Mouse (Mus musculus) layer of hippocampus, postnatal 10 days (tissue): Measurements from ENCODE around the gene Sigirr. TPM values are rescaled to one million over a fixed set of nuclear protein-coding genes. Genes with fewer than 3 reads are reported as not detected.
A peak's percentile ranks its signal among the peaks of the same experiment; 100 is the strongest.

Experiments used
- DNase-seq, 2 experiments: peaks; one replicate each; pipeline ENCODE4 v3.0.0; 2021; ENCODE audit warnings: low spot score in 2 of 2
- long read RNA-seq: library from polyadenylated mRNA; stranded (forward); transcript quantifications from one replicate; pipeline ENCODE4 v2.0.0, GENCODE M21; 2023
- total RNA-seq, 2 experiments: library from RNA; stranded (reverse); gene quantifications; 2 replicates each; pipeline ENCODE4 v1.2.3; 2021

The Sigirr gene
- 1 to 10 TPM; 2.1 to 2.5 TPM for total RNA-seq
- long read RNA-seq, partial matches to known transcripts = 0 of 3 reads
- long read RNA-seq, other reads (novel, unspliced or antisense) = 3 of 3 reads

DNA sequence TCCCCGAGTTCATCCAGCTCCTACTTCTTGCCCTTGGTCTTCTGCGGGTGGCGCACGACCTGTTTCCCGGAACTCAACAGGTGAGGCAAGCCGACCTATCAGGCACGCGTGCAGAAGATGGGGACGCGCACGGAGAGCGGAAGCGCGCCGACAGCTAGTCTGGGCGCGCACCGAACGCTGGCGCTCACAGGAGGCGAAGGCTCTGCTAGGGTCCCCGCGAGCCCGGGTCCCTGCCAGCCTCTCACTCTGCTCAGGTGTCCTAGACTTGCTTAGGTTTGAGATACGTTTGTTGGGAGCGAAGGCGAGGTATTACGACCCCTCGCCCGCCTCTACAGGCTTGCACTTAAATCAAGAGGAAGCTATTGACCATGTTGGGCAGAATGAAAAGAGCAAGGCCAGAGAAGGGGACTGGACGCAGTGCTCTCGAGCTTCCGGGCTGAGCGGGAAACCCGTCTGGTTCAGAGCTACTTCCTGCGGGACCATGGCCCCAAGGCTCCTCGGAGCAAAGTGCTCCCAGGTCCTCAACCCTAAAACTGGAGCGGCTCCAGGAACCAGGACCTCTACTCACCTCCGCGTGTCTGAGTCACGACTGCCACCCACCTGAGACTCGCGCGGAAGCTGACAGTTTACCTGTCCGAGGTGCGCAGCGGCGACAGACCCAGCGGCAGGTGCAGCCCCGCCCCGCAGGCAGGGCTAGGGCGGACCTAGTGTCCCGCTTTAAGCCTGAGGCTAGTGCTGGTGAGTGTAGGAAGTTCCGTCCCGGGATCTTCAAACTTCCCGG lies at the start of gene Sigirr:
TSS of gene Sigirr (minus strand) at position 662 of the 781 bp plus-strand sequence.
- peak; percentile 20 to 40 for DNase-seq

DNA sequence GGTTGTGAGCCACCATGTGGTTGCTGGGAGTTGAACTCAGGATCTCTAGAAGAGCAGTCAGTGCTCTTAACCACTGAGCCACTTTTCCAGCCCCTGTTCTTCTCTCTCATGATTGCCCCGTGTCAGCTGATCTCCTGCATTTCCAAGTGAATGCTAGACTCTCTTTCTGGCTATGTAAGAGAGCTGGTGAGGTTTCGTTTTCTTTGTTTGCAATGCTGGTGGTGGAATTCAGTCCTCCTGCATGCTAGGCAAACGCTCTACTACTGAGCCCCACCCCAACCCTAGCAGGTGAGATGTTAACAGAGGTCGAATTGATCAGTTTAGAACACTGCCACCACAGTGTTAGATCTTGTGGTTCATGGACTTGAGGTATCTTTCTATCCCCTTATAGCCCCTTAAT lies 48.3 kb upstream of the Sigirr start:
- DNase-seq = no peak

DNA sequence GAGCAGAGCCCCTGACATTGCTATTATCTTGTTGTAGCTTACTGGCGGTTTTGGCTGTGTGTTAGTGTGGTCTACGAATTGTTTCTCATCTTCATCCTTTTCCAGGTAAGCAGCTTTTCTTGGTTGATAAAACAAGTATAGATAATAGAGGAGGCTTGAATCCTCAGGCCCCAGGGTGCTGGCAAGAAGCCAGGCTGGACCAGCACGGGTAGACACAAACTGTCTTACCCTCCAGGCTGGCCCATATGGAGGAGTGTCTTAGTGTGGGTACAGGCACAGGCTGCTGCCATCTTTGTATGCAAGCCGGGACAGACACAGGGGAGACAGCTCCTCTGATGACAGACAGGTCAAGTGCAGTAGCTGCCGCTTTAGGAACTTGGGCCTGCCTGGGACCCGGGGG lies 46.7 kb upstream of the Sigirr start:
- no peak for DNase-seq

DNA sequence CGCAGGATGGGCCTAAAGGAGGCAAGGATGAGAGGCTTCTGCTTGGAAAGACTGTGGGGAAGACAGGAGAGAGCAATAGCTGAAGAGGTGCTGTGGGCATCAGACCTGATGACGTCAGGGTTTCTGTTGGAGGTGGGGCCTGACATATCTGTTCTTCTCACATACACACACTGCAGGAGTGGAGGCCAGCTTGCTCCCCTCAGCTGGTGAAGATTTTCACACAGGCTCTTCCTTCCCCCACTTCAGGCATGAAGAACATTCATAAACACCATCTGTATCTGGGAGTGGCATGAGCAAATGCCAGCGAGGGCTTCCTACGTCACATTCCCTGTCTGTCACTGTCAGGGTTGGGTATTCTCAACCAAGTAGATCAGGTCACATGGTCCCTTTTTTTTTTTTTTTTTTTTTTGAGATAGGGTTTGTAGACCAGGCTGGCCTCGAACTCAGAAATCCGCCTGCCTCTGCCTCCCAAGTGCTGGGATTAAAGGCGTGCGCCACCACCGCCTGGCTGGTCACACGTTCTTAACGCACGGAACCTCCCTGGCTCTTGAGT lies 45.7 kb upstream of the Sigirr start:
- DNase-seq = no peak

DNA sequence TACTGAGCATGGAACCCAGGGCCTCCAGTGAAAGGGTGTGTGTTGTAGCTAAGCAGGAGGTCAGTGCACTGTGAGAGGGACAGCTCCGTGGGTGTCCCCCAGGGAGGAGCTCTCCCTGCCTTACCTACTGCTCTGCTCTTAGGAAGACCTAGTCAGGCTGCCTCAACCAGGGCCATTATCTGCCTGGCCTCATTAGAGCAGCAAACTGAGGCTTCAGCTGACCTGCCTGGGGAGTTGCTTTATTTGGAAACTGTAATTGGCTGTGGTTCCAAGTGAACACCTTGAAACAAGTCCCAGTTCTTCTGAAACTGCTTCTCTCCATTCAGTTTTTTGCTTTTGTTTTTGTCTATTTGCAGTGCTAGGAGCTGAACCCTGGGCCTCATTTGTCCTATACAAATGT lies 45.0 kb upstream of the Sigirr start:
- DNase-seq = no peak

DNA sequence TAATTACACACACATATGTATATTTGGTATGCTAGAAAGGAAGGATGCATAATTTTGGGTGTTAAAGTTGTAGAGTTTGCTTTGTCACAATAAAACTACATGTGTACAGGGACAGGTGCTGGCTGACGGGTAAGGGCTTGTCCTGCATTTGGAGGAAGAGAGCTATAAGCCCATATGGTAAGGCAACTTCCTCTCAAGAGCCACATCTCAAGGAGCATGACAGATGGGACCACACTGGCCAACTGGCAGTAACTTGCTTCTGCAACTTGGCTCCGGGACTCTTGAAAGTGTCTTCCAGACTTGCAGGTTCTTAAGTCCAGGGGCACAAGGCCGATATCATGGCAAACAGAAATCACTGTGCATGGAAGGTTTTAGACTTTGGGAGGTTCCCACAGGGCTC lies 44.3 kb upstream of the Sigirr start:
- no peak for DNase-seq

DNA sequence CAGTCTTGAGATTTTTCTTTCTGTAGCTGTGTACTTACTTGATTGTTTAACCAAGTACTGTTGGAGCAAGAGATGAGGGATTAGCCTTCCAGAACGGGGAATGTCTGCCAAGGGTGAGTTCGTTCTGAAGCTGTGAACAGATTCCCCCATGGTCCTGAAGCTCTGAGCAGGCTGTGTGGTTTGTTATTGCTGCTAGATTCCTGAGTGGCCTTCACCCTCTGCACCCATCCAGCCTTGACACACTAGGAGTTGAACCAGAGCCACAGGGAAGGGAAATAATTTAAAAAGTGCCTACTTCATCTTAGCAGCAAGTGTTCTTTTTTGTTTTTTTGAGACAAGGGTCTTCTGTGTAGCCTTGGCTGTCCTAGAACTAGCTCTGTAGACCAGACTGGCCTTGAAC lies 43.5 kb upstream of the Sigirr start:
- no peak for DNase-seq

DNA sequence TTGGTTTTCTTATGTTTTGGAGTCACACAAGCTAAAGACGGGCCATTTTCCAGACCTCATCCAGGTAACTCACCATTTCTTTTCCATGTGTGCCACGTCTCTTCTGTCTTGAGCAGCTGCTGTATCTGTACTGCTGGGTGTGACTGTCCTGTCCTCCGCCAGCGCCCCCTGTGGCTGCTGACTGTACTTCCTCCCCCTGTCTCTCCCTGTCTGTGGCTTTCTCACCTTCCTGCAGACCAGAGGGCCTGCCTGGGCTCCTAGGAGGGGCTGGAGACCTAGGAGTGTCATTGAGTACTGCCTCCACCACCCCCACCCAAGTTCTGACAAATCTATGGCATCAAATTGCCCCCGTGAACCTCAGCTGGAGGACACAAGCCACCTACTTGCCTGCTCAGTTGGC lies 42.7 kb upstream of the Sigirr start:
- DNase-seq = peak; percentile 35 to 47

DNA sequence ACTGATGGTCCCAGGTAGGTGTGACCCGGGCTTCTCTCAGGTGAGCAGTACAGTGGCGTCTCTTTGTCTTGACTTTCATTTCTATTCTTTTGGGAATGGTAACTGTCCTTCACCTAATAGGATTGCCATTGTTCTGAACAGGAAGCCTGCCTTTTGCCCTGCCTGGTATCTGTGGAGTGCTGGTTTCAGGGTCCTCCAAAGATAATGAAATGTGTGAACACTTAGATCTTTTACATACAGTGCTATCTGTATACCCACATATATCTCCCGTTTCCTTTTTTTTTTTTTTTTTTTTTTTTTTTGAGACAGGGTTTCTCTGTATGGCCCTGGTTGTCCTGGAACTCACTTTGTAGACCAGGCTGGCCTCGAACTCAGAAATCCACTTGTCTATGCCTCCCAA lies 41.0 kb upstream of the Sigirr start:
- DNase-seq = no peak

DNA sequence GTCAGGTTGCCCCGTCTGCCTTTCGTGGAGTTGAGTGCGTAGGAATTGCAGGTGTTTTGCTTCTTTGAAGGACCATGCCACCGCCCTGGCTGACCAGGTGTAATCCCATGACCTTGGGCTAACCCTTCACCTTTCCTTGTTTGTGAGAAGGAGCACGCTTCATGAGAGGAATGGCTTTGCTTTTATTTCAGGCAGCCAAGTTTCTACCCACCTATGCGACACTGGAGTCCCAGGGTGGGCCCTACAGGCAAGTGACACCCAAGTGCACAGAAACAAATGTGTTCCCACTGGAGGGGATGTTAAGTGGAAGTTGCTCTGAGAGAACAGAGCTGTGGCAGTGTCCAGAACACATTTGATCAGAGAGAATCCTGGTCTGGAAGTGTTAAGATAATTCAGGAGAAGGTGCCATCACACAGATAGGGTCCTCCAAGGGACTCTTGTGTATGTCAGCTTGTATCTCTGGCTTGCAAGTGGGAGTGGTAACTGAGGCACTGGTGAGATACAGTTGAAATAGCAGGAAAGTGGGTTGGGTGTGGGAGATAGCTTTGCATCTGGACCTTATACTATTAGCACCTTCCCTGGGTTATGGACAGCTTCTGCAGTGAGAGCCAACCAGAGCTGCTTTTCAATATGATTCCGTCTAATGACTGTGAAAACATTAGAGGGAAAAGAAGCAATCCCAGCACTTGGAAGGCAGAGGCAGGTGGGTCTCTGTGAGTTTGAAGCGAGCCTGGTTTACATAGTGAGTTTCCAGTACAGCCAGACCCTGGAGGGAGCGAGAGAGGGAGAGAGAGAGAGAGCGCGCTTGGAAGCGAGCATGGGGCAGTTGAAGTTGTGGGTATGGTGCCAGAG lies 31.8 kb upstream of the Sigirr start:
- DNase-seq = no peak

DNA sequence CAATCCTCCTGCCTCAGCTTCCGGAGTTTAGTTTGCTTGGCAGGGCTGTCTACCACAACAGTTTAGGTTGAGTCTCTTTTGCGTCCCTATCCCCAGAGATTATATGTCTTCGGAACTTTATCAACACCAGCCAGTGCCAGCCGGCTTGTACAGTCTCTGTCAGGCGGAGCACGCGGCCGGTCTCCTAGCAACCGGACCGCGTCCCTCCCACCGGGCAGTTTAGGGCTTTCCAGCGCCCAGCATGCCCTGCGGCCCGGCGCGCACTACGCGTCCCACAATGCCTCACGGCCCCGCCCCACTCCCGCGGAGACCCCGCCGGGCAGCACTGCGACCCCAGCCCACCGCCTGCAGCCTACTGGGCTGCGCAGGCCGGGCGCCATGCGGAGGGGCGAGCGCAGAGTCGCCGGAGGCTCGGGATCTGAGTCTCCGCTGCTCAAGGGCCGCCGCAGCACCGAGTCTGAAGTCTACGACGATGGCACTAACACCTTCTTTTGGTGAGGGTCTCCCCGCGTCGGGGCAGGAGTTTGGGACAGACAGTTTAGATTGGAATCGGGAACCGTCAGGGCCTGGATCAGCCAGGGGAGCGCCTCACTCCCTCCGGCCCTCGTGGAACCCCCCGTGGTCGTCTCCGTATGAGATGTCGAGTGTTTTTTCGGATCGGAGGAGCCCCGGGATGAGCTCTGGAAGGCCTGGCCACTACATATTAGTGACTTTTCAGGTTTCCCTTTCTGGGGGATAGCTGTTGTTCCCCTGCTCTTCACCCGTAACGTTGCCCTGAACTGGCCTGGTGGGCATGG lies 30.9 kb upstream of the Sigirr start:
- DNase-seq = peak; percentile 85 to 92

DNA sequence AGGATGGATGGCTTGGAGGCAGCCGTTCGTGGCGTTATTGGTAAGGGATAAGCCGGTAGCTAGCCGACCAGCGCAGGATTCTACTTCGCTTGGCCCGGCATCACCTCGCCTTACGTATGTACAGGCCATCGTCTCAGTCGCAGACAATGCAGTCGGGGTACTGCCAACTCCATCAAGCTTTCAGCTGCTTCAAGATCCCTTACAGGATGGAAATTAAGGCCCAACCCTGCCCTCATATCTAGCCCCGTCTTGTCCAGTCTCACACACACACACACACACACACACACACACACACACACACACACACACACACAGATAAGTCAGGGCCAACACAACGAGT lies 23.1 kb upstream of the Sigirr start:
- DNase-seq = no peak

DNA sequence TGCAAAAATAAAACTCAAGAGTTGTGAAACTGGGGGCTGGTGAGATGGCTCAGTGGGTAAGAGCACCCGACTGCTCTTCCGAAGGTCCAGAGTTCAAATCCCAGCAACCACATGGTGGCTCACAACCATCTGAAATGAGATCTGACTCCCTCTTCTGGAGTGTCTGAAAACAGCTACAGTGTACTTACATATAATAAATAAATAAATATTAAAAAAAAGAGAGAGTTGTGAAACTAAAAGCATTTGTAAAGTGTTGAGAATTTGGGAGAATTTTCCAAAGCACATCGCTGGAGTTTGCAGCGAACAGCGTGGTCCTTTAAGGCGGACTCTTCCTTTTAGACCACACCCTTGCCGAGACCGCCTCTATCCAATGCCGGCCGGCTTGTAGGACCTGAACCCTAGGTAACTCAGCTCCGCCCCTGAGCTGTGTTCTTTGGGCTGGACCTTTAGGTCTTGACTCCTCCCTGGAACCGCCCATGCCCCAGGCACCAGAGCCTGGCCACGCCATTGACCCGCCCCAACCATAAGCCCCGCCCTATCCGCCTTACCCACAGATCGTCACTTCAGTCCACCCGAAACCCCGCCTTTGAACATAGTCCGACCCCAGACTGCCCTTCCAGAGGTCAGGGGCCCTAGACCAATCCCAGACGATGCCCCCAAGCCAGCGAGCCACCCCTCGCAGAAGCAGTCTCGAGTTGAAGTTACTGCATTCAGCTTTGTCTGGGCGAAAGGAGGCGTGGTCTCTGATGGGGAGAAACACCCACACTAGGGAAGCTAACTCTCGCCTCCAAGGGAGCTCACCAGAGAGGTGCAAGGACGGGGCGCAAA lies 22.5 kb upstream of the Sigirr start:
- peak; percentile 77 to 85 for DNase-seq

DNA sequence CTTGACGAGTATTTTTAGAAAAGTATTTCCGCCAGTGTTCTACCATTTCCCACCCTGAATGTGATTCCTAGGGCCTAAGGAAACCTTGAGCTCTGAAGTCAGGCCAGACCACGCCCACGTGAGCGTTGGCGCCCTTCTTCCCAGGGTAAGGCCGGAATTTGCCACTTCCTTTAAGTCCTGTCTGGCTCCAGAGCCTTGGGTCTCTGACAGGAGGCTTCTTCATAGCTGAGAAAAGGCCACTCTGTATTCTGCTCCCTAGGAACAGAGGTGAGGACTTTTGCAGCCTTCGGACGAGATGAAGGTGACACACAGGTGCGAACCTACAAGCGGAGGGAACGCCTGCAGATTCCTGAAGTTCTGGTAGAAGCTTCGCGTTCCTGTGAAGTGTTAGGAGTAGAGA lies 21.9 kb upstream of the Sigirr start, which contains the start of gene Ptdss2:
TSS of gene Ptdss2 (plus strand) at position 138 of the 400 bp plus-strand sequence.
- no peak for DNase-seq

DNA sequence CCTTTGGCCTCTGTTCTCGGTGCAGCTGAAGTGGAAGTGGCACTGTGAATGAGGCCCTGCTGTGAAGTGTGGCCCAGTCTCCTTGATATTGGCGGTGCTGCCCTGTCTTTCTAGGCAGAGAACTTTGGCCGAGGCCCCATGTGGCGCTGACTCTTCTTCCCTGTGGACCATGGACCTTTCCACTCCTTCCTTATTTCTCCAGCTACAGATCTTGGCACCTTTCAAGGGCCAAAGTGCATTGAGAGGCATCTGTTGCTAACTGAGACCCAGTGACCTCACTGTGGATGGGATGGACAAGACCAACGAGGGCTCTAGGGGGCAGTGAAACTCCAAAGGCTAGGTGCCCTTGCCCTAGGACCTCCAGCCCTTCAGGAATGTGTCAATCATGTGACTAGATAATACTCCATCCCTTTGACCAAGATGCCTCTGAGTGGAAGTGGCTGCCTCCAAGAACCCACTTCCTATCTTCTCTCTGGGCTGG lies 20.7 kb upstream of the Sigirr start:
- no peak for DNase-seq

DNA sequence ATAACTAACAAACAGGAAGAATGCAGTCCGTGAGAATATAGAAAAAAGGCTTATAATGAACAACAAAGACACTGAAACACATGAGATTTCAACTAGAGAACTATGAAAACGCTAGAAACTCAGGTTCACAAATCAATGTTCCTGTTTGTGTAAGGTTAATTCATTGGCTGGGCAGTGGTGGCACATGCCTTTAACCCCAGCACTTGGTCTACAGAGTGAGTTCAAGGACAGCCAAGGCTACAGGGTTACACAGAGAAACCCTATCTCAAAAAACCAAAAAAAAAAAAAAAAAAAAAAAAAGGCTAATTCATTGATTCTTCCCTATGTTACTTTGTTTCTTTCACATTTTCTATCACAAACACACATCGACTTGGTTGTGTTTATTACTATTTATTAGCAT lies 20.2 kb upstream of the Sigirr start:
- no peak for DNase-seq

DNA sequence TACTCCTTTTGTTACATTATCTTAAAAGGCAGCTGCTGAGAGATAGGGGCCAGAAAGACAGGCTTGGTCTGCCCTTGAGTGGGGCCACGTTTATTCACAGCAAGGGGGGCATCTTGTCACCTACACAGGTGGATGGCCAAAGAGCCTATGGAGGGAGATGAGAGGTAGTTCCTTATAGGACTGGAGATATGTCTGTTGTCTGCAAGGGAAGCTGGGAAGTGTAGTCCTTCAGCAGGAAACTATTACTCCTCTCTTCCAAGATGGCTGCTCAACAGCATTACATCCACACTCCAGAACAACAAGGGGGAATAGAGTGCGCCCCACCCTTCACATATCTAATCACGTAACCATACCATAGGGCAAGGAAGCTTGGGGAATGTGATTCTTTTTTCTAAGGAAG lies 19.1 kb upstream of the Sigirr start:
- DNase-seq = no peak

DNA sequence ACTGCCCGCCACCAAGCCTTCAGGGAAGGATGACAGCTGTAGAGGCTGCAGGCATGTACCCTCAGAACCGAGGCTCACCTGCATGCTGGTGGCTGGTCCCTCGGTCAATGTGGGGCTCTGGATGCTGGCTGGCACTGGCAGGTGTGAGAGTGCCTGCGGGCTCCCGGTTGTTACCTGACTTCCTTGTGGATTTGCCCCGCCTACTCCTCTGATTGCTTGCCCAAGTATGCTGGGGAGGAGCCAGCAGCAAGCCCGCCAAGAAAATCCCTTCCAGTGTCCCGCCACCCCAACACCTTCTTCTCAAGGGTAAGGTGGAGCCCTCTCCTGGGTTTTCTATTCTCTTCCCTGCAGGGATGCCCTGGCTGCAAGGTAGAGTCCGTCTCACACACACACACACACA lies 17.3 kb upstream of the Sigirr start, which contains the start of gene Ano9:
TSS of gene Ano9 (minus strand) at position 171 of the 400 bp plus-strand sequence.
- no peak for DNase-seq

DNA sequence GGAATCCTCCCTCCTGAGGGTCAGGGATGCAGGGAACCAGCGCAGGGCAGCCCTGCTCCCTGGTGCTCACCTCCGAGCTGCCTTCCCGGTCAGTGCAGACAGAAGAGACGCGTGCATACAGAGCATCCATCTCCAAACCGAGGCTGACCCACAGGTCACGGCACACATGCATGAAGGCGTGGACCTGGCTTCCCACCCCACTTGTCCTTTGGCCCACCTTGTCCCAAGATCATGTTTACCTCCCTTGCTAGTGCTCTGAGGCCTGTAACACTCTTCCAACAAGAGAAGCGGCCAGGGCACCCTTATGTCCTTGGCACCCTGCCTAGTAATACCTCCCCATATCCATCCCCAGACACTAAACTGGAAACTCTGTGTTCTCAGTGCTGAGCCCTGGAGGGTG lies 15.5 kb upstream of the Sigirr start:
- no peak for DNase-seq

DNA sequence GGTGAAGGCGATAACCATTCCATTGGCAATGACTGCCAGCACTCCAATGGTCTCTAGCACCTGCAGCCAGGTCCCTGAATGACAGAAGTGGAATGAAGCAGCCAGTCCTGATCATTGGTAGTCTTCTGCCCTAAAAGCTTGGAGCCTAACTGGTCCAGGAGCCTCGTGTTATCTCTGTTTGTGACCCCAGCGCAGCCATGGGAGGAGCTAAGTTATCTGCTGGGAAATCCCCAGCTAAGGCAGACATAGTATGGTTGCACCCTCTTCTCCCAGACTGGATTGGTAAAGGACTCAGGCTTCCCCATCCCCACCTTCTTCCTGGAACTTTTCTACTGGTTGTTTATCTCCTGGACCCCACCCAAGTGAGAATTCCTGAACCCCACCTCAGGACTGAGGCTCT lies 2.8 kb upstream of the Sigirr start:
- DNase-seq = no peak
